Mouse (Mus musculus) brain, embryonic 14.5 days (tissue): ENCODE data around the gene Tmem51.

Experiments used
- CTCF ChIP-seq: fragments of 200-500 bp; IDR thresholded peaks from 2 replicates; pipeline ENCODE4 v1.5.1; 2012; ENCODE audit warnings: inconsistent platforms, mild to moderate bottlenecking, moderate library complexity, borderline replicate concordance; ENCODE audit not compliant: insufficient read depth, insufficient read length; ENCODE audit errors: extremely low read depth
- POLR2A ChIP-seq: fragments of 200-500 bp; IDR thresholded peaks from 2 replicates; pipeline ENCODE4 v1.6.1; 2012; ENCODE audit warnings: mild to moderate bottlenecking, inconsistent platforms, borderline replicate concordance; ENCODE audit not compliant: poor library complexity, insufficient read depth, insufficient read length, severe bottlenecking; ENCODE audit errors: extremely low read depth

- no peak for TF ChIP-seq POLR2A
- TF ChIP-seq CTCF, result no peak
These were observed 14.9 kb downstream of the Tmem51 start for GRCm38 (mm10) chr4:142068899-142069812.
